Mouse (Mus musculus) thymus, adult 2 months (tissue): ENCODE measurements around the gene Sltm. TPM values are rescaled to one million over a fixed set of nuclear protein-coding genes. Genes with fewer than 3 reads are reported as not detected.

ENCODE experiments used
- DNase-seq: peaks from one replicate; pipeline ENCODE4 v3.0.0; 2021
- H3K27ac ChIP-seq: fragments of 200-500 bp; 2 replicates; pipeline ENCODE4 v1.5.1; 2012; ENCODE audit warnings: low read length, control low read depth; ENCODE audit not compliant: control insufficient read depth, insufficient read depth
- H3K27me3 ChIP-seq: fragments of 200-500 bp; 2 replicates; pipeline ENCODE4 v1.6.1; 2012; ENCODE audit warnings: mild to moderate bottlenecking, low read length, moderate library complexity, mixed read lengths; ENCODE audit not compliant: control insufficient read depth, insufficient read depth
- H3K36me3 ChIP-seq: fragments of 200-500 bp; 2 replicates; pipeline ENCODE4 v1.6.1; 2012; ENCODE audit warnings: mild to moderate bottlenecking, low read length, moderate library complexity; ENCODE audit not compliant: control insufficient read depth, insufficient read depth
- H3K4me1 ChIP-seq: fragments of 200-500 bp; replicated peaks from 2 replicates; pipeline ENCODE4 v1.6.1; 2012; ENCODE audit warnings: low read length; ENCODE audit not compliant: control insufficient read depth, insufficient read depth
- H3K4me3 ChIP-seq: fragments of 200-500 bp; 2 replicates; pipeline ENCODE4 v1.5.1; 2012; ENCODE audit warnings: mild to moderate bottlenecking, low read length, control low read depth, moderate library complexity; ENCODE audit not compliant: control insufficient read depth, insufficient read depth
- CTCF ChIP-seq: fragments of 200-500 bp; IDR thresholded peaks from 2 replicates; pipeline ENCODE4 v1.5.1; 2012; ENCODE audit warnings: mild to moderate bottlenecking, control low read depth, low read length, moderate library complexity, borderline replicate concordance; ENCODE audit not compliant: control insufficient read depth, poor library complexity, insufficient read depth; ENCODE audit errors: extremely low read depth
- POLR2A ChIP-seq: fragments of 200-500 bp; IDR thresholded peaks from 2 replicates; pipeline ENCODE4 v1.6.1; 2012; ENCODE audit warnings: mild to moderate bottlenecking, low read length, control low read depth, moderate library complexity; ENCODE audit not compliant: control insufficient read depth, poor library complexity, insufficient read depth; ENCODE audit errors: extremely low read depth
- WGBS: fragments of 180-500 bp; shearing (Covaris S2); methylation state at CpG from one replicate; pipeline ENCODE4 v1.1.7; 2018; 5-methylcytosine and 5-hydroxymethylcytosine counted together
- polyA plus RNA-seq: library from polyadenylated mRNA; depleted of rRNA; stranded (reverse); fragments of >200 nt; gene quantifications from 2 replicates; pipeline ENCODE4 v1.2.3, GENCODE M21; 2012

The Sltm gene
- polyA plus RNA-seq, 1 experiment, result 15.7 TPM

DNA sequence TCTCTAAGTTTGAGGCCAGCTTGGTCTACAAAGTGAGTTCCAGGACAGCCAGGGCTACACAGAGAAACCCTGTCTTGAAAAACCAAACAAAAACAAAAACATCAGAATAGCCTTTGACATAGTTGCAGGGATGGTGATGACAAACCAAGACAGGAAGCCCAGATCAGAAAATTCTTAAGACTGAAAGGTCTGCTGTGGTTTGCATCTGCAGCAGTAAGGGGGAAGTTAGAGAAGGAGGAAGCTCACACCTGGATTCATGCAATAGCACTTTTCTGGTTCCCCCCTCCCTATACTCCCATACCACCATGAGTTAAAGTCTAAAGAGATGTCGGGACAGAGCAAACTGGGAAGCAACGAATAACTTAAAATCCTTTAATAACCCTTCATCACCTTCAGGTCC, 36.4 kb upstream of the Sltm start:
- Histone ChIP-seq H3K4me3 (no peak overlapping the region), H3K36me3 (no peaks in the 10 kb centered on the region), H3K27ac (peak overlapping the region; percentile 92), H3K4me1 (peaks cover 8% of the 10 kb centered on the region), H3K27me3 (no peaks in the 10 kb centered on the region)
- DNase-seq, result peak; percentile 24
- no peak for TF ChIP-seq POLR2A
- no peak for TF ChIP-seq CTCF
- 7% methylated on average over 2 of the region's 2 CpGs for WGBS

- 79% methylated on average over 8 of the region's 8 CpGs for WGBS
- Histone ChIP-seq H3K27me3 (no peaks in the 10 kb centered on the region), H3K27ac (peak overlapping the region; percentile 11; the same call in 1 of the 2 replicates), H3K4me3 (no peak overlapping the region), H3K4me1 (peaks cover 8% of the 10 kb centered on the region), H3K36me3 (no peaks in the 10 kb centered on the region)
- TF ChIP-seq CTCF (no peak), POLR2A (no peak)
- DNase-seq, result no peak
Observed at GRCm38 (mm10) chr9:70506787-70507186, 35.8 kb upstream of the Sltm start.

- H3K36me3 ChIP-seq, result no peaks in the 10 kb centered on the region
- no peak for TF ChIP-seq CTCF
- no peak for TF ChIP-seq POLR2A
- H3K4me1 ChIP-seq, result peaks cover 6% of the 10 kb centered on the region
- DNase-seq, result no peak
- 72% methylated on average over 4 of the region's 4 CpGs for WGBS
- H3K27ac ChIP-seq, result no peak overlapping the region
- H3K4me3 ChIP-seq, result no peak overlapping the region
- no peaks in the 10 kb centered on the region for H3K27me3 ChIP-seq
Observed at GRCm38 (mm10) chr9:70509906-70510525, 32.5 kb upstream of the Sltm start.

DNA sequence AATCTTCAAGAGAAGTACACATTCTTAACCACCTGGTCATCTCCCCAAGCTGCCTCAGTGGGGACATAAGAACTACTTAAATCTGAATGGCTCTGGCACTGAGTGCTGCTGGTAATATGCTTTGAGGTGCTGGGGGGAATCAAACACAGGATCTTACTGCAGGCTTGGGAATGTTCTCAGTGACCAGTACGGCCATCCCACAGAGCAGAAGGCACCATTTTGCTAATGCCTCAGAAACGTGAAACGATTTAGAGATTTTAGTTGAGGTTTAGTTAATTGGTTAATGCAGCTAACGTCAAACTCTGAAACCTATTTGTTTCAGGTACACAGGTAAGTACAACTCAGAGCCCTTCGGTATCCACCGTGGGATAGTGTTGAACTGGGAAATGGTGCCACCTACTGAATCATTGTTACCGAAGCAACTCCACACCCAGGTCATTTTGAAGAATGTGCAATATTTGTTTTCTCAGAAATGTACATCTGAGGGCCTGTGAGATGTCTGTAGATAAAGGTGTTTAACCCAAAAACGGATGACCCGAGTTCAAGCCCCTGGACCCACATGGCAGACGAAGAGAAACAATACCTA, 31.5 kb upstream of the Sltm start:
- no peaks in the 10 kb centered on the region for H3K36me3 ChIP-seq
- H3K27me3 ChIP-seq, result no peaks in the 10 kb centered on the region
- no peak overlapping the region for H3K4me3 ChIP-seq
- TF ChIP-seq POLR2A, result no peak
- TF ChIP-seq CTCF, result no peak
- DNase-seq, result peak; percentile 31
- 64% methylated on average over 10 of the region's 10 CpGs for WGBS
- no peak overlapping the region for H3K27ac ChIP-seq
- peaks cover 4% of the 10 kb centered on the region for H3K4me1 ChIP-seq

GRCm38 (mm10) chr9:70511681-70512080, 30.9 kb upstream of the Sltm start:
- DNase-seq, result no peak
- no peaks in the 10 kb centered on the region for H3K36me3 ChIP-seq
- H3K4me1 ChIP-seq, result peaks cover 3% of the 10 kb centered on the region
- 95% methylated on average over 7 of the region's 7 CpGs for whole genome bisulfite sequencing
- TF ChIP-seq CTCF (no peak), POLR2A (no peak)
- no peak overlapping the region for H3K27ac ChIP-seq
- no peaks in the 10 kb centered on the region for H3K27me3 ChIP-seq
- H3K4me3 ChIP-seq, result no peak overlapping the region

- H3K36me3 ChIP-seq, result no peaks in the 10 kb centered on the region
- H3K4me3 ChIP-seq, result no peak overlapping the region
- no peaks in the 10 kb centered on the region for H3K4me1 ChIP-seq
- DNase-seq, result no peak
- TF ChIP-seq CTCF (no peak), POLR2A (no peak)
- WGBS, result 93% methylated on average over 3 of the region's 3 CpGs
- no peaks in the 10 kb centered on the region for H3K27me3 ChIP-seq
- no peak overlapping the region for H3K27ac ChIP-seq
Observed at GRCm38 (mm10) chr9:70520651-70521050, 21.9 kb upstream of the Sltm start.
